ENCODE assay signal across 24 mouse cellular contexts in genomic region chr15:94957202-94957601, GRCm38 (mm10).
"Had no signal": no experiment of that assay in that cellular context is flagged by ENCODE, and none has a peak within 500 bp of the region (broad histone marks: within the 10 kb centered on the region; RNA-seq: fewer than 3 reads in every experiment).

No protein-coding gene starts in this region.

- DNase-seq: gastrocnemius, postnatal 14 days; gastrocnemius, postnatal 36 days; heart, adult 11 months; heart, adult 2 months; heart, postnatal 14 days; heart, postnatal 36 days; kidney, adult 18-20 months; kidney, adult 8-10 months; kidney, postnatal 10 days; kidney, postnatal 25 days; kidney, postnatal 4 days; layer of hippocampus, postnatal 36 days; left cerebral cortex, postnatal 4 days had no signal

- H3K27me3 ChIP-seq: heart, embryonic 13.5 days; heart, embryonic 15.5 days; hindbrain, embryonic 13.5 days; hindbrain, embryonic 15.5 days; limb, embryonic 13.5 days; limb, embryonic 15.5 days; liver, embryonic 12.5 days had no signal

- H3K36me3 ChIP-seq: heart, embryonic 13.5 days; heart, embryonic 15.5 days; hindbrain, embryonic 13.5 days; hindbrain, embryonic 15.5 days; limb, embryonic 13.5 days; limb, embryonic 15.5 days; liver, embryonic 12.5 days had no signal

- H3K9ac ChIP-seq: heart, embryonic 13.5 days; heart, embryonic 15.5 days; hindbrain, embryonic 13.5 days; hindbrain, embryonic 15.5 days; limb, embryonic 13.5 days; limb, embryonic 15.5 days; liver, embryonic 12.5 days; liver, embryonic 14.5 days had no signal

- H3K4me2 ChIP-seq: heart, embryonic 11.5 days; heart, embryonic 13.5 days; heart, embryonic 15.5 days; hindbrain, embryonic 13.5 days; hindbrain, embryonic 15.5 days; limb, embryonic 13.5 days; limb, embryonic 15.5 days; liver, embryonic 12.5 days had no signal

- ATAC-seq: hindbrain, postnatal 0 days; liver, embryonic 12.5 days had no signal

- H3K27ac ChIP-seq: heart, adult 2 months; heart, embryonic 13.5 days; heart, embryonic 15.5 days; hindbrain, embryonic 13.5 days; hindbrain, postnatal 0 days; layer of hippocampus, adult 2 months; limb, embryonic 13.5 days; limb, embryonic 15.5 days; liver, embryonic 12.5 days; liver, embryonic 14.5 days had no signal

- H3K4me1 ChIP-seq: heart, embryonic 13.5 days; heart, embryonic 15.5 days; hindbrain, embryonic 15.5 days; limb, embryonic 15.5 days; liver, embryonic 12.5 days had no signal

- H3K9me3 ChIP-seq: heart, embryonic 13.5 days; heart, embryonic 15.5 days; hindbrain, embryonic 13.5 days; hindbrain, embryonic 15.5 days; limb, embryonic 15.5 days; liver, embryonic 12.5 days had no signal

- H3K4me3 ChIP-seq: heart, adult 2 months; heart, embryonic 13.5 days; heart, embryonic 15.5 days; hindbrain, embryonic 13.5 days; hindbrain, embryonic 15.5 days; layer of hippocampus, adult 2 months; limb, embryonic 13.5 days; limb, embryonic 15.5 days; liver, embryonic 12.5 days had no signal
